Mouse (Mus musculus) hindbrain, embryonic 10.5 days (tissue): ENCODE data around the gene Ajuba. TPM values are rescaled to one million over a fixed set of nuclear protein-coding genes. Genes with fewer than 3 reads are reported as not detected.

Source experiments
- DNase-seq: peaks from one replicate; pipeline ENCODE4 v3.0.0-alpha.2; 2017; ENCODE audit warnings: low spot score
- H3K27ac ChIP-seq: fragments of 300-500 bp; sonication (generic); 2 replicates; pipeline ENCODE4 v1.5.1; 2016; ENCODE audit warnings: mild to moderate bottlenecking, moderate library complexity
- H3K27me3 ChIP-seq: fragments of 300-500 bp; sonication (generic); 2 replicates; pipeline ENCODE4 v1.6.1; 2016; ENCODE audit warnings: mild to moderate bottlenecking; ENCODE audit not compliant: poor library complexity, insufficient read depth, severe bottlenecking
- H3K36me3 ChIP-seq: fragments of 300-500 bp; sonication (generic); 2 replicates; pipeline ENCODE4 v1.6.1; 2016; ENCODE audit warnings: mild to moderate bottlenecking, moderate library complexity
- H3K4me1 ChIP-seq: fragments of 300-500 bp; sonication (generic); replicated peaks from 2 replicates; pipeline ENCODE4 v1.6.1; 2016; ENCODE audit warnings: mild to moderate bottlenecking
- H3K4me3 ChIP-seq: fragments of 300-500 bp; sonication (generic); 2 replicates; pipeline ENCODE4 v1.5.1; 2016; ENCODE audit warnings: mild to moderate bottlenecking, moderate library complexity
- H3K9me3 ChIP-seq: fragments of 300-500 bp; sonication (generic); 2 replicates; pipeline ENCODE4 v1.6.1; 2016; ENCODE audit warnings: mild to moderate bottlenecking, moderate library complexity
- WGBS: fragments of 180-500 bp; shearing (Covaris S2); methylation state at CpG from one replicate; pipeline ENCODE4 v1.1.7; 2016; 5-methylcytosine and 5-hydroxymethylcytosine counted together
- polyA plus RNA-seq: library from polyadenylated mRNA; unstranded; fragments of >200 nt; fragmentation: Nextera tagmentation; extraction: Ambion mirVana; gene quantifications from 2 replicates; pipeline ENCODE4 v1.2.1, GENCODE M21; 2016

The Ajuba gene
- polyA plus RNA-seq, 1 experiment from 2014 or later, result 66.2 TPM

DNA sequence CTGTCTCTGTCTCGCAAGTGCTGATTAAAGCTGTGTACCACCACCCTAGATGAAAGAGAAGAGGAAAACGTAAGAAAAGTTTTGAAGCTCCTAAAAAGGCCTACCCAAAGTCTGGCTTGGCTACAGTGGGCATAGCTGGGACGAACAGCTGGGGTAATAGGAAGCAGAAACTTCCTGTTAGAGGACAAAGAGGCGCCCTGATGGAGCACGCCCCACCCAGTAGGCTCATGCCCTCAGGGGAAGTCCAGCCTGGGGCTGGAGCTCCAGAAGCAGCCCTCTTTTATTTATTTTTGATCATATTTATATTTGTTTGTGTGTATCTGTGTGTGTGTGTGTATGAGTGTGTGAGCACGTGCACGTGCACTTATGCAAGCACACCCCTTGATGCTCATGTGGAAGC, 2.3 kb upstream of the Ajuba start:
- Histone ChIP-seq H3K27me3 (no peaks in the 10 kb centered on the region), H3K4me1 (peaks cover 31% of the 10 kb centered on the region), H3K27ac (no peak overlapping the region), H3K4me3 (no peak overlapping the region), H3K36me3 (peaks cover 24% of the 10 kb centered on the region), H3K9me3 (no peaks in the 10 kb centered on the region)
- 87% methylated on average over 7 of the region's 7 CpGs for WGBS
- DNase-seq, result no peak

GRCm38 (mm10) chr14:54578063-54578462, 705 bp upstream of the Ajuba start:
- no peaks in the 10 kb centered on the region for H3K27me3 ChIP-seq
- peaks cover 47% of the 10 kb centered on the region for H3K4me1 ChIP-seq
- 2% methylated on average over 10 of the region's 10 CpGs for WGBS
- no peaks in the 10 kb centered on the region for H3K9me3 ChIP-seq
- peaks cover 24% of the 10 kb centered on the region for H3K36me3 ChIP-seq
- peak overlapping the region; percentile 95 for H3K4me3 ChIP-seq
- no peak for DNase-seq
- H3K27ac ChIP-seq, result peak overlapping the region; percentile 96

- H3K36me3 ChIP-seq, result peaks cover 30% of the 10 kb centered on the region
- H3K27me3 ChIP-seq, result no peaks in the 10 kb centered on the region
- peak overlapping the region; percentile 95 for H3K4me3 ChIP-seq
- peak; percentile 66 for DNase-seq
- WGBS, result under 1% methylated on average over 84 of the region's 84 CpGs
- H3K4me1 ChIP-seq, result peaks cover 63% of the 10 kb centered on the region
- no peaks in the 10 kb centered on the region for H3K9me3 ChIP-seq
- H3K27ac ChIP-seq, result peak overlapping the region; percentile 96
Measured at GRCm38 (mm10) chr14:54576241-54577088, 893 bp downstream of the Ajuba start.

DNA sequence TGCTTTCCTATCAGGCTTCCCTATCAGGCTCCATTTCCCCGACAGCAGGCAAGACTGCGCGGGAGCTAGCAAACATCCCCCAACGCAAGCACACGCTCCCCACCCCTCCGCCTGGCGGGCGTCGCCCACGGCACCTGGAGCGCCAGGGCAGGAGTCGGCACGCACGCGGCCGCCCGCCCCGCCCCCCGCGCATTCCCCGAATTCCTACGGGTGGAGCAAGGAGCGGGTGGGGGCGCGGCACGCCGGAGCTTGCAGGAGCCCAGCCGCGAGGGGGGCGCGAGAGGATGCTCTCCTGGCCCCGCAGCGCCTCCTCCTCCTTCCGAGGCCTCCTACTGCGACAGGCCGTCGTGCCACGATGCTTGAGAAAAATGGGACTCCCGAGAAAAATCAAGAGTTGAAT, 1.7 kb downstream of the Ajuba start:
- Histone ChIP-seq H3K27me3 (no peaks in the 10 kb centered on the region), H3K9me3 (no peaks in the 10 kb centered on the region), H3K4me1 (peaks cover 71% of the 10 kb centered on the region), H3K4me3 (peak overlapping the region; percentile 95), H3K36me3 (peaks cover 38% of the 10 kb centered on the region), H3K27ac (peak overlapping the region; percentile 96)
- WGBS, result under 1% methylated on average over 39 of the region's 39 CpGs
- peak; percentile 84 for DNase-seq

DNA sequence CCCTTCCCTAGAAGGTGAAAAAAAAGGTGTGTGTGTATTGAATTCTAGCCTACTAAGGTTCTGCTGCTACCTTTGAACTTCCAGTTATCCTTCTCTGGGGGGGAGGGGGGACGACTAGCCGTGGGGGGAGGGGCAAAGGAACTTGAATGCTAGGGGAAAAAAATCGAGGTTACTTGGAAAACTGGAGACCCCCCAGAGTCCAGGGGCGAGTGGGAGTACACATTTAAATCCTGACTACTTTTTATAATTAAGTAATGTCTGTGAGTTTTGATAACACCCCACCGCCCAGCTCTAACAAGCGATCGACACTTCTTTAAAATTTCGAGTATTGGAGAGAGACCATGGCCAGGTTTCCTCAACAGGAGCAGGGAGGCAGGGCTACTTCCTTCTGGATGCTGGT, 2.3 kb downstream of the Ajuba start:
- Histone ChIP-seq H3K36me3 (peaks cover 44% of the 10 kb centered on the region), H3K4me3 (peak overlapping the region; percentile 95), H3K4me1 (peaks cover 75% of the 10 kb centered on the region), H3K27me3 (no peaks in the 10 kb centered on the region), H3K27ac (peak overlapping the region; percentile 96), H3K9me3 (no peaks in the 10 kb centered on the region)
- no peak for DNase-seq
- WGBS, result 2% methylated on average over 8 of the region's 8 CpGs

DNA sequence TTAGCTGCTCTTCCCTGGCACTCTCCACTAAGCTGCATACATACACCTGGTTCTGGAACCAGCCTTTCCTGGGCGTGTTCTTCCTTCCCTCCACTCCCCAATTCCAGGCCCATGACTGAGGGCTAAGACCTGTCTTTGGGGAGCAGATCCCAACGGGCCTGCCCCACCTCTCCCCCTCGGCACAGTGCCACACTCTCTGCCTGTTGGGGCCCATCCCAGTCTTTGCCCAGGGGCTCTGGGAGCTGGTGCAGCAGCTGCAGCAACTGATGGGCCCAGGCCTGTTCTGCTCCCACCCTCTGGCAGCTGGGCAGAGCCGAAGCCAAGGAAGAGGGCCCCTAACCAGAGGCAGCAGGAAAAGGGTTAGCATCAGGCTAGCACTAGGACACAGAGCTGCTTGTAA, 3.1 kb downstream of the Ajuba start:
- Histone ChIP-seq H3K4me1 (peaks cover 83% of the 10 kb centered on the region), H3K9me3 (no peaks in the 10 kb centered on the region), H3K27me3 (no peaks in the 10 kb centered on the region), H3K27ac (peak overlapping the region; percentile 96), H3K4me3 (peak overlapping the region; percentile 95), H3K36me3 (peaks cover 52% of the 10 kb centered on the region)
- DNase-seq, result peak; percentile 36
- WGBS, result 11% methylated on average over 4 of the region's 4 CpGs

DNA sequence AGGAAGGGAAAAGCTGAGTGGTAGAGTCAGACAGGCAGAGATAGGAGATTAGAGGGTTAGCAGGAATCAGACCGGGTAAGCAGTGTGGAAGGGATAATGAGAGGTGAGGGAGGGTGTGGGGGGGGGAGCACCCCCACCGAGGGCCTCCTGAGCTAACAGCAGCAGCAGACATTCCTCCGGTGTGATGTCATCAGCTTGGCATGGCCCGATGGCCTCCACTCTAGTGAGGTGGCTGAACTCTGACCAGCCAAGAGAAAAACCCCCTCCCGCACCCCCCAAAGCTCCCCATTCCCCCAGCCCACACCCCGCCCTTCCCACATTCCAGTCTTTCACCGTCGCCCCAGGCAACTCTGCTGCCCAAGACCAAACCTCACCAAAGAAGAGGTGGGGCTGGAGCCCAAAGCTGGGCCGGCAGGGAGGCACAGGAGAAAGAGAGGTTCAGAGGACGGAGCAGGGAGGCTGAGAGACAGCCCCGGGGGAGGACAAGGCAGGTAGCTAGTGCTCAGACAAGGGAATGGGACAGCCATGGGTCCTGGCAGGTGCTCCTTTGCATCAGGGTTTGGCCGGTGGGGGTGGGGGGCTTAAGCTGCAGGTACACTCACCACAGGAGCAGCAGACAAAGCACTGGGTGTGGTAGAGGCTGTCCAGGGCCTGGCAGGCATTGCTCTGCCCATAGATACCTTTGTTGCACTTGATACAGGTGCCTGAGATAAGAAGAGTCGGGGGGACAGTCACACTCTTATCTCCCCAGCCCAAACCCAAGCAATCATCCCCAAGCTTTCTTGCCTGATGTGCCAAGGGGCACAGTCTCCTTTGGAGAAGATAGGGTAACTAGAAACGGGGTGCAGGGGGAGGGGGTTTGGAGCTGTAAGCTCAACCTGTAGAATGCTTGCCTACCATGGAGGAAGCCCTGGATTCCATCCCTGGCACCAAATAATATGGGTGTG, 4.3 kb downstream of the Ajuba start:
- DNase-seq, result peak; percentile 89
- no peaks in the 10 kb centered on the region for H3K9me3 ChIP-seq
- peak overlapping the region; percentile 96 for H3K27ac ChIP-seq
- H3K4me1 ChIP-seq, result peaks cover 83% of the 10 kb centered on the region
- H3K27me3 ChIP-seq, result no peaks in the 10 kb centered on the region
- peaks cover 64% of the 10 kb centered on the region for H3K36me3 ChIP-seq
- 3% methylated on average over 14 of the region's 14 CpGs for WGBS
- H3K4me3 ChIP-seq, result peak overlapping the region; percentile 95

- H3K9me3 ChIP-seq, result no peaks in the 10 kb centered on the region
- 61% methylated on average over 4 of the region's 4 CpGs for WGBS
- no peak for DNase-seq
- peaks cover 73% of the 10 kb centered on the region for H3K36me3 ChIP-seq
- H3K27me3 ChIP-seq, result no peaks in the 10 kb centered on the region
- peak overlapping the region; percentile 96 for H3K27ac ChIP-seq
- peak overlapping the region; percentile 95 for H3K4me3 ChIP-seq
- H3K4me1 ChIP-seq, result peaks cover 79% of the 10 kb centered on the region
Measured at GRCm38 (mm10) chr14:54572122-54572521, 5.2 kb downstream of the Ajuba start.

DNA sequence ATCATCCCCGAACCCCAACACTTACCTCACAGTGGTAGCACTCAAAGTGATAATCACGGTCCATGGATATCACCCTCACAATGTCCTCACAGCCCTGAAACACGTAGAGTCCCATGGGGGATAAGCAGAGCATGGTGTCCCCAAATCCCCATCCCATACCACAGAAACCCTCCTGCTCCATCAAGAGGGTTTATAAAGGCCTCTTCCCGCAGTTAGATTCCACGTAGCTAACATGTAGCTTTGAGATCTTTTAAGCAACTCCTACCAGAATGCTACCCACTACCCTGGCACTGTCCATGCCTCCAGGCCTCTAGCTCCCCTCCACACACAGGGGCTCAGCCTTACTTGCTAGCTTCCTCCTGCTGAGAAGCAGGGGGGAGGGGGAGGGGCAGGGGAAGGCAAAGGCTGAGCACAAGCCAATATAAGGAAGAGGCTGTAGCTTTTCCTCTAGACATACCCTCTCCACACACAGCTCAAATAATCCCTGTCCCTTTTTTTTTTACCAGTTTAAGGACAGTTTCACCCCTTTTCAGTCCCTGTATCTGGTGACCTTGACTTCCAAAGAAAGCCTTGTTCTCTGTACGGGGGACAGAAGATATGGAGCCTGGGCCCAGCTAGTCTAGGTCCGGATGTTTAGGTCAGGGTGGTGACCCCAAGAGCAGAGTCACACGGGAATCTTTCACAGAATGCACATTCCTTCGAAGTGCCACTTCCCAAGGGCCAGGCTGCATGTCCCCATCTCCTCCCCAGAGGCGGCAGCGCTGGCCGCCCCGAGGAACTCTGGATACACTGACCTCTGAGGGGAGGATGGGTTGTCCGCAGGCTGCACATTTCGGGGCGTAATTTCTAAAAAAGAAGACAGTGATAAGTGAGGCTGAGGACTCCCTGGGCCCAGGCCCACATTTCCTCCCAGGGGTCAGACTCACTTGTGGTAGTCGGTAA, 7.6 kb downstream of the Ajuba start:
- peaks cover 59% of the 10 kb centered on the region for H3K4me1 ChIP-seq
- peak; percentile 43 for DNase-seq
- H3K4me3 ChIP-seq, result 0 out of 2 replicates have a peak overlapping the region, but pooled peaks have one; percentile 12
- no peaks in the 10 kb centered on the region for H3K9me3 ChIP-seq
- H3K27ac ChIP-seq, result peak overlapping the region; percentile 74
- H3K36me3 ChIP-seq, result peaks cover 84% of the 10 kb centered on the region
- H3K27me3 ChIP-seq, result no peaks in the 10 kb centered on the region
- 48% methylated on average over 17 of the region's 17 CpGs for WGBS

GRCm38 (mm10) chr14:54568694-54569414, 8.5 kb downstream of the Ajuba start:
- 0 out of 2 replicates have a peak overlapping the region, but pooled peaks have one; percentile 7 for H3K4me3 ChIP-seq

DNA sequence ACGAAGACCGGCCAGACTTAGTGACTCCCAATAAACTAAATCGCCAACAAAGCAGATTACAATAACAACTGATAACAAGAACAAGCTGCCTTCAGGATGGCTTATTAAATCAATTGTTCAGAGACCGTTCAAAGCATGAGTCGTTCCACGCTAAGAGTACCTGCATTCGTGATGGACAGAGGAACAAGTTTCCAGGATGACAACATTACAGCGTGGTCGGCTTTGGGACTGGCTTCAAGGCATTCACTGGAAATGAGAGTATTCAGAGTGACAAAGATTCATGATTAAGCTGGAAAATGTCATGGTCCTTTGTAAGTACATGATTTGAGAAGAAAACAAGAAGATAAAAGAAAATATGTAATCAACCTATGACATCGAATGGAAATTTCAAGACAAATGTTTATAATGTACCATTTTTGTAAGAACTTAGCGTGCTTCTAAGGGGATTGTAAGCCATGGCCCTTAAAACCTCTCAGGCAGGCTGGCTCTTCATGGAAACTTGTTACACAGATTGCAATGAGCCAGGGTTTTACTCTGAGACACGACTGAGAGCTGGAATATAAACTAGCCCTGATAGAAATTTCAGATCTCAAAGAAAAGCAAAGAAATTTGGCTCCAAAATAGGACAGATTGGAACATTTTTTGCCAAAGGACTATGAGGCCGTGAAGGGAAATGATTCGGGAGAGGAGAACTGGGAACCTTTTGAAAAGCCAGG, 16.7 kb downstream of the Ajuba start:
- Histone ChIP-seq H3K27me3 (no peaks in the 10 kb centered on the region), H3K9me3 (no peaks in the 10 kb centered on the region), H3K27ac (no peak overlapping the region), H3K4me1 (no peaks in the 10 kb centered on the region), H3K36me3 (no peaks in the 10 kb centered on the region), H3K4me3 (no peak overlapping the region)
- 88% methylated on average over 14 of the region's 14 CpGs for WGBS
- no peak for DNase-seq

More at GRCm38 (mm10) chr14:54568694-54569414, 8.5 kb downstream of the Ajuba start:
- H3K9me3 ChIP-seq, result no peaks in the 10 kb centered on the region
- peaks cover 78% of the 10 kb centered on the region for H3K36me3 ChIP-seq
- peaks cover 50% of the 10 kb centered on the region for H3K4me1 ChIP-seq
- 76% methylated on average over 15 of the region's 15 CpGs for WGBS
- no peaks in the 10 kb centered on the region for H3K27me3 ChIP-seq
- peak; percentile 79 for DNase-seq
- peak overlapping the region; percentile 74; the same call in 1 of the 2 replicates for H3K27ac ChIP-seq
